Mouse (Mus musculus): ENCODE measurements around the gene Dmrt3. TPM values are rescaled to one million over a fixed set of nuclear protein-coding genes. Genes with fewer than 3 reads are reported as not detected.

Dmrt3 gene
- not detected for polyA plus RNA-seq (2014; fragmentation: Illumina TruSeq; extraction: RNeasy Lipid Tissue Mini Kit (QIAGEN cat#74804); ENCODE audit: low replicate concordance)

GRCm38 (mm10) chr19:25610015-25610410 is at the start of gene Dmrt3:
Gene Dmrt3, plus strand, starts transcription at chr19:25610301.

GRCm38 (mm10) chr19:25672101-25672950 is 62.2 kb downstream of the Dmrt3 start, which contains the start of gene Dmrt2:
Gene Dmrt2, plus strand, starts transcription at chr19:25672411.

Other genes with a start within 250 kb of the Dmrt3 start
- gene Dmrt1, start 104.7 kb upstream of the Dmrt3 start, polyA plus RNA-seq (2014; fragmentation: Illumina TruSeq; extraction: RNeasy Lipid Tissue Mini Kit (QIAGEN cat#74804); ENCODE audit: low replicate concordance), result not detected
- gene Dmrt2, start 62.1 kb downstream of the Dmrt3 start, polyA plus RNA-seq (2014; fragmentation: Illumina TruSeq; extraction: RNeasy Lipid Tissue Mini Kit (QIAGEN cat#74804); ENCODE audit: low replicate concordance), result 0.19 TPM

Measured in small intestine, adult 10 weeks (tissue).